Mouse (Mus musculus) olfactory bulb, adult 2 months (tissue): ENCODE measurements around the gene Dock4. TPM values are rescaled to one million over a fixed set of nuclear protein-coding genes. Genes with fewer than 3 reads are reported as not detected.

Experiments
- H3K27ac ChIP-seq: fragments of 200-500 bp; 2 replicates; pipeline ENCODE4 v1.5.1; 2012; ENCODE audit warnings: low read depth, low read length; ENCODE audit not compliant: insufficient read depth
- H3K4me1 ChIP-seq: fragments of 200-500 bp; 2 replicates; pipeline ENCODE4 v1.6.1; 2012; ENCODE audit warnings: low read length; ENCODE audit not compliant: control insufficient read depth, insufficient read depth
- H3K4me3 ChIP-seq: fragments of 200-500 bp; 2 replicates; pipeline ENCODE4 v1.5.1; 2012; ENCODE audit warnings: mild to moderate bottlenecking, low read depth, low read length, moderate library complexity; ENCODE audit not compliant: insufficient read depth
- CTCF ChIP-seq: fragments of 200-500 bp; IDR thresholded peaks from 2 replicates; pipeline ENCODE4 v1.5.1; 2012; ENCODE audit warnings: low read depth, mild to moderate bottlenecking, low read length, moderate library complexity; ENCODE audit not compliant: insufficient read depth
- POLR2A ChIP-seq: fragments of 200-500 bp; IDR thresholded peaks from 2 replicates; pipeline ENCODE4 v1.6.1; 2012; ENCODE audit warnings: mild to moderate bottlenecking, low read depth, low read length, moderate library complexity; ENCODE audit not compliant: insufficient read depth
- WGBS: fragments of 180-500 bp; shearing (Covaris S2); methylation state at CpG from one replicate; pipeline ENCODE4 v1.1.7; 2018; 5-methylcytosine and 5-hydroxymethylcytosine counted together
- polyA plus RNA-seq: library from polyadenylated mRNA; stranded (reverse); fragments of >200 nt; gene quantifications from 2 replicates; pipeline ENCODE4 v1.2.4, GENCODE M21; 2012; ENCODE audit warnings: low replicate concordance; ENCODE audit not compliant: missing spikeins, insufficient read depth, insufficient read length

The Dock4 gene
- polyA plus RNA-seq, 1 experiment: not detected

- H3K4me1 ChIP-seq: no peaks in the 10 kb centered on the region
- H3K4me3 ChIP-seq: no peak overlapping the region
- WGBS: 59% methylated on average over 5 of the region's 5 CpGs
- H3K27ac ChIP-seq: no peak overlapping the region
- TF ChIP-seq POLR2A: no peak
- no peak for TF ChIP-seq CTCF
These were observed 258.5 kb downstream of the Dock4 start for GRCm38 (mm10) chr12:40704296-40704695.

DNA sequence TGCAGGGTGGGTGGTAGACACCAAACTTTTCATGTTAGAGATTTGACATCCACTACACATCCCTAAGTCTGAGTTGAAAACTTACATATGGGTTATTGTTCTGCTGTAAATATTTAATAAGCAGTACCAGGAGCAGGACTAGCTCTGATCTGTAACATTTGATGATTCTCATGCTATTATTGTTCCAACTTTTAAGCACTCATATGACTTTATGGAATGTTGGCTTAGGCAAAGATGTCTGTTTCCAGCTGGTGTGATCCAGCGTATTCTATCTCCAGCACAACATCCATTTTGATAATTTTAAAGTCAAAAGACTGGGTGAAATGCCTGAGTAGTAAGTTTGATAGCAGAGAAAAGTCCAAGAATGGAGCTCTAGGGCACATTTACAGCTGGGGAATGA lies 261.4 kb downstream of the Dock4 start:
- Histone ChIP-seq H3K27ac (no peak overlapping the region), H3K4me1 (no peaks in the 10 kb centered on the region), H3K4me3 (no peak overlapping the region)
- TF ChIP-seq CTCF (no peak), POLR2A (no peak)
- WGBS: 98% methylated on average over 1 of the region's 1 CpGs

- no peak for TF ChIP-seq CTCF
- TF ChIP-seq POLR2A: no peak
- Histone ChIP-seq H3K4me1 (no peaks in the 10 kb centered on the region), H3K4me3 (no peak overlapping the region), H3K27ac (no peak overlapping the region)
- 74% methylated on average over 2 of the region's 2 CpGs for WGBS
These were observed 263.3 kb downstream of the Dock4 start for GRCm38 (mm10) chr12:40709094-40709493.

- Histone ChIP-seq H3K27ac (no peak overlapping the region), H3K4me1 (no peaks in the 10 kb centered on the region), H3K4me3 (no peak overlapping the region)
- no peak for TF ChIP-seq POLR2A
- WGBS: 76% methylated on average over 3 of the region's 3 CpGs
These were observed 266.5 kb downstream of the Dock4 start for GRCm38 (mm10) chr12:40712235-40712634.

DNA sequence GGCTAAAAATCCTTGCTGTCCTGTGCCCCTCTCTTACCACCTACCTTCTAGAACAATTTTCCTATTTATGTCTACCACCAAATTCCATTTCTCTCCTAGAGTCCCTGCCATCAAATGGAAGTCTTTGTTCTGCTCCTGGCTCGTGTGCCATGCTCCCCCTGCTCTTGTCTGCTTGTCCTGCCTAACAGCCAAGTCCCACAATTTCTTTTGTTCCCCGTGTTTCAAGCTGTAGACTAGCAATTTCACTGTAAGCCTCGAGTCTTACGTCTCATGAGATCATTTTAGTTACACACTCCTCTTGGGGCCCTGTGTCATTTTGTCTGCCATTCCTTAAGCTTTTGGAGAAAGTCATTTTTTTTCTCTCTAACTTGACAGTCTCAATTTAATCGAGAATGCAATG lies 268.5 kb downstream of the Dock4 start:
- Histone ChIP-seq H3K27ac (no peak overlapping the region; the same call in 1 of the 2 replicates), H3K4me3 (no peak overlapping the region), H3K4me1 (no peaks in the 10 kb centered on the region)
- 41% methylated on average over 5 of the region's 5 CpGs for WGBS
- no peak for TF ChIP-seq POLR2A
- no peak for TF ChIP-seq CTCF

- Histone ChIP-seq H3K4me1 (no peaks in the 10 kb centered on the region), H3K4me3 (no peak overlapping the region), H3K27ac (no peak overlapping the region)
- TF ChIP-seq POLR2A (no peak), CTCF (no peak)
- WGBS: 96% methylated on average over 2 of the region's 2 CpGs
These were observed 269.4 kb downstream of the Dock4 start for GRCm38 (mm10) chr12:40715174-40715573.

GRCm38 (mm10) chr12:40728373-40728772 lies 282.6 kb downstream of the Dock4 start:
- Histone ChIP-seq H3K4me1 (no peaks in the 10 kb centered on the region), H3K4me3 (no peak overlapping the region), H3K27ac (no peak overlapping the region)
- TF ChIP-seq POLR2A (no peak), CTCF (no peak)
- WGBS: 89% methylated on average over 2 of the region's 2 CpGs

- no peak overlapping the region for H3K4me3 ChIP-seq
- 61% methylated on average over 3 of the region's 3 CpGs for WGBS
- no peak for TF ChIP-seq POLR2A
- no peak overlapping the region for H3K27ac ChIP-seq
- H3K4me1 ChIP-seq: no peaks in the 10 kb centered on the region
These were observed 285.0 kb downstream of the Dock4 start for GRCm38 (mm10) chr12:40730756-40731155.

DNA sequence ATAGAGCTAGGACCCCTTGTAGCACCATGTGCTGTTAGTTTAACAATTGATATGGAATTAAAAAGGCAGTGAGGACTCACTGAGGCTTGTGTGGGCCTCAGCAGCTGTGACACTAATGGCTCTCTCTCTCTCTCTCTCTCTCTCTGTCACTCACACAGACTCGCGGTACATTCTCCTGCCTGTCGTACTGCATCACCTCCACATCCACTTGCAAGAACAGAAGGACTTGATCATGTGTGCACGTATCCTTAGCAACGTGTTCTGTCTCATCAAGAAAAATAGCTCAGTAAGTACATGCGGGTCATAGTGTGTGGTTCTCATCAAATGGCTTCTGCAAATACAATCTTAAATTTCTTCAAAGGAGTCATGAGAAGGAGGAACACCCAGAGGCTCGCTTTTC lies 299.7 kb downstream of the Dock4 start:
- Histone ChIP-seq H3K27ac (no peak overlapping the region), H3K4me1 (no peaks in the 10 kb centered on the region), H3K4me3 (no peak overlapping the region)
- 86% methylated on average over 7 of the region's 7 CpGs for WGBS
- TF ChIP-seq POLR2A (no peak), CTCF (no peak)

DNA sequence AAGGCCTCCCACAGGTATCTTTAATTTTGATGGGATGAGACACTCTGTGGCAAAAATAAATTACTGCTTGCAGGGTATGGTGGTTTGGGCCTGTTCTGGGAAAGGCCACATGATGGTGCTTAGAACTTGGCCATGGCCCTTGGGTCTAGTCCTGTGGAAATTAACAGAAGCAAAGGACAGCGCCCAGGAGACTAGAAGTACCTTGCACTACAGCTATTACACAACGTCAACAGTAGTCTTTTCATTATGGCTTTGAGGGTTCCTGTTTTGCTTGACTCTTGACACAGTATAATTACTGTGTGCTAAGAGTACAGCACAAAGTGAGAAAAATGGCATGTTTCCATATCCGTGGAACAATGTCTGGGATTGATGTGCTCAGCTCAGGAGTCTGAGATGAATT lies 300.3 kb downstream of the Dock4 start:
- 61% methylated on average over 3 of the region's 3 CpGs for WGBS
- Histone ChIP-seq H3K4me1 (no peaks in the 10 kb centered on the region), H3K27ac (no peak overlapping the region), H3K4me3 (no peak overlapping the region)
- TF ChIP-seq POLR2A: no peak
- TF ChIP-seq CTCF: no peak

- WGBS: 93% methylated on average over 2 of the region's 2 CpGs
- no peak overlapping the region for H3K4me3 ChIP-seq
- TF ChIP-seq POLR2A (no peak), CTCF (no peak)
These were observed 313.5 kb downstream of the Dock4 start for GRCm38 (mm10) chr12:40759281-40759680.

More at GRCm38 (mm10) chr12:40759281-40759680, 313.5 kb downstream of the Dock4 start:
- no peaks in the 10 kb centered on the region for H3K4me1 ChIP-seq
- H3K27ac ChIP-seq: no peak overlapping the region
